ENCODE assay signal across 17 mouse cellular contexts in genomic region chr1:184668428-184668827, GRCm38 (mm10).
"Had no signal": no experiment of that assay in that cellular context is flagged by ENCODE, and none has a peak within 500 bp of the region (broad histone marks: within the 10 kb centered on the region; RNA-seq: fewer than 3 reads in every experiment).

No protein-coding gene starts in this region.

- DNase-seq: lung, adult 2 months; lung, postnatal 14 days; lung, postnatal 36 days; right cerebral cortex, postnatal 14 days; thymus, adult 18-20 months; thymus, postnatal 14 days; thymus, postnatal 36 days had no signal

- H3K9me3 ChIP-seq: liver, embryonic 12.5 days; lung, embryonic 15.5 days; midbrain, embryonic 15.5 days; neural tube, embryonic 12.5 days; stomach, embryonic 15.5 days had no signal

- H3K27ac ChIP-seq: liver, embryonic 12.5 days; lung, embryonic 15.5 days; macrophage; midbrain, embryonic 15.5 days; neural tube, embryonic 12.5 days; stomach, embryonic 15.5 days; stomach, postnatal 0 days had no signal

- H3K27me3 ChIP-seq: midbrain, embryonic 15.5 days; neural tube, embryonic 12.5 days had no signal

- ATAC-seq: lung, postnatal 0 days; midbrain, embryonic 15.5 days had no signal

- H3K4me2 ChIP-seq: liver, embryonic 12.5 days; lung, embryonic 15.5 days; midbrain, embryonic 11.5 days; midbrain, embryonic 15.5 days; neural tube, embryonic 12.5 days; stomach, embryonic 15.5 days had no signal

- H3K36me3 ChIP-seq: liver, embryonic 12.5 days; lung, embryonic 15.5 days; midbrain, embryonic 15.5 days; neural tube, embryonic 12.5 days; stomach, embryonic 15.5 days had no signal

- H3K4me3 ChIP-seq: liver, embryonic 12.5 days; lung, embryonic 15.5 days; megakaryocyte, embryonic 14.5 days; midbrain, embryonic 15.5 days; neural tube, embryonic 12.5 days; stomach, embryonic 15.5 days had no signal

- H3K4me1 ChIP-seq: midbrain, embryonic 15.5 days; neural tube, embryonic 12.5 days; stomach, embryonic 15.5 days had no signal

- H3K9ac ChIP-seq: liver, embryonic 12.5 days; lung, embryonic 15.5 days; midbrain, embryonic 15.5 days; neural tube, embryonic 12.5 days; stomach, embryonic 15.5 days had no signal
